Mouse (Mus musculus): Measurements from ENCODE around the gene Ccnc.

Gene Ccnc

GRCm38 (mm10) chr4:21793631-21794030 lies 66.1 kb downstream of the Ccnc start:
- in situ Hi-C loops (cut with MboI; ENCODE audit: low sequenced_read_pairs) = no loop called here

- in situ Hi-C loops (cut with MboI; ENCODE audit: low sequenced_read_pairs) = loop anchor here (25.0 kb wide), 1 partner anchor 264 kb away; no protein-coding TSS in a partner anchor
These were observed 73.5 kb downstream of the Ccnc start for GRCm38 (mm10) chr4:21801013-21801412.

- in situ Hi-C loops (cut with MboI; ENCODE audit: low sequenced_read_pairs) = loop anchor here (25.0 kb wide), 1 partner anchor 264 kb away; no protein-coding TSS in a partner anchor
These were observed 74.1 kb downstream of the Ccnc start for GRCm38 (mm10) chr4:21801620-21802019.

GRCm38 (mm10) chr4:21807204-21807603 lies 79.7 kb downstream of the Ccnc start:
- in situ Hi-C loops (cut with MboI; ENCODE audit: low sequenced_read_pairs) = loop anchor here (25.0 kb wide), 1 partner anchor 270 kb away; no protein-coding TSS in a partner anchor

Data from CH12F3 (cell line).